Mouse (Mus musculus): Measurements from ENCODE around the gene Kcnj8. TPM values are rescaled to one million over a fixed set of nuclear protein-coding genes. Genes with fewer than 3 reads are reported as not detected.
"Not testable (repeated sequence)": the region's sequence is repeated elsewhere in the genome, so short reads cannot be mapped to it uniquely, and the experiment has no call there.

Gene Kcnj8
- polyA plus RNA-seq, 2 experiments from 2014 or later: 0.20 TPM; not detected in 1

DNA sequence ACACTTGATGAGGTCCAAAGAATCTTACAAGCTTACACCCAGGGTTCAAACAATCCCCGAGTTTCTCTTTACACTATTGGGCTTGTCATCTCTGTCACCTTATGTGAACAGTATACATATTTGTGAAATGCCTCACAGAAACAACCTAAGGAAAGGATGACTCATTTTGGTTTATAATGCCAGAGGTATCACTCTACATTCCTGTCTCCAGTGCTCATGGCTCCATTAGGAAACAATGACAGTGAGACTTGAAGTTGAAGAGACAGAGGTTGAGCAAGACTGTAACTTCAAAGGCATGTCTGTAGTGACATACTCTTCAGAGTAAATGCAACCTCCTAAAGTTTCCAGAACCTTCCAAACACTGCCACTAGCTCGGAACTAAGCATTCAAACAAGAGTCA is 23.0 kb downstream of the Kcnj8 start:
- ATAC-seq: no peak

GRCm38 (mm10) chr6:142545132-142545531 is 26.3 kb downstream of the Kcnj8 start:
- no peak for ATAC-seq

DNA sequence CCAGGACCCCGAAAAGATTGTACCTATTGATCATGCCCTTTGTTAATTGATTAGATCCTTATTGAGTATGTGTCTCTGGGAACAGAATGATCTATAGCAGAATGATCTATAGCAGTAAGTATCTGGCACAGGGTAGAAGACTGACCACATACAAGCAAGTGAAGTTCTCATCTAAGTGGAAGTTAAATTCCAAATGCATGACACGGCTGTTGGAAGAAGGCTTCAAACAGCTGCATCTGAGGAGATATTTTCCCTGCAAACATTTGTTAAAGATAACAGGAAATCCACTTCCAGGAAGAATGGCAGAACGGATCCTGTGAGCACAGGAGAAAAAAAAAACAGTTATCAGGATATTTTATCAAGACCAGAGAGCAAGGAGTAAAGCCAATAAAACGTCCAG is 27.8 kb downstream of the Kcnj8 start:
- ATAC-seq: no peak

DNA sequence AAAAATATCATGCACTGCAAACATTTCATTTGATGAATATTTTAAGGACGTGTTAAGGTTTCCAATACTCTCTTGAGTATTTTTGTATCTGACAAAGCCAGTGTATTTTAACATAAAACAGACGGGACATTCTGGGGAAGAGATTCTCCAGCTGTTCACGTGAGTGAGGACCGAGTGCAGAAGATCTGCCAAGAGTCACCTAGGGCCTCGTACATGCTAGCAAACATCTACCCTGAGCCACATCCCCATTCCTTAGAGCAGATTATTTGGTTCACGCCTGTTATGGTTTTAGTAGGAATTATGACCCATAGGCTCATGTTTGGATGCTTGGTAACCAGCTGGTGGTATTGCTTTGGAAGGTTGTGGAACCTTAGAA is 28.6 kb downstream of the Kcnj8 start:
- no peak for ATAC-seq

DNA sequence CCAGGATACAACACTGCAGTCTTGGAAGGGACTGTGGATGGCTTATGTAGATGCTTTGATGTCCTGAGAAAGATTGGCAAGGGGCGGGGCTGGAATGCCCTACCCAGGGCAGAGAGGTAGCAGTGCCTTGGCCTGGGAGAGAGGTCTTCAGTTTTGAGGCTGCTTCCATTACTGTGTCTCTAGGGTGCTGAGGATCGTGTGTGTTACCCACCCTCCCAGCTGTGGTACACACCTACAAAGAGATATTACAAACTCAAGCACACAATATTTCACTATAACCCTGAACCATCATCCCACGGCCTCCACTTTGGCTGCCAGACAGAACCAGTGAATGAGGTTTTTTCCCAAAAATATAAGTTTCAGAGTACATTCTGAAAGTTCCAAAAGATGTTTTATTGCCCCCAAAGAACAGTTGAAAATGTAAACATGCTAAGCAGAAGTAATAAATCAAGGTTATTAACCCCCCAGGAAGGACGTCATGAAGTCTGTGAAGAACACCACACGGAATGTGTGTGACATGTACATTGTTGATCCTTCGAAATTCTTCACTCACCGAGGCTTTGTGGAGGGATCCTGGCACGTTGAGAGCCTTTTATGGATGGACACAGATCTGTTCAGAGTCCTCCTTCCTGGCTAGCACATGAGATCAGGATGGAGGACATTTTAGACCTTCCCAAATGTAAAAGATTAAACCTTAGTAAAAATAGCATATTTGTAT is 29.2 kb downstream of the Kcnj8 start:
- ATAC-seq: no peak

DNA sequence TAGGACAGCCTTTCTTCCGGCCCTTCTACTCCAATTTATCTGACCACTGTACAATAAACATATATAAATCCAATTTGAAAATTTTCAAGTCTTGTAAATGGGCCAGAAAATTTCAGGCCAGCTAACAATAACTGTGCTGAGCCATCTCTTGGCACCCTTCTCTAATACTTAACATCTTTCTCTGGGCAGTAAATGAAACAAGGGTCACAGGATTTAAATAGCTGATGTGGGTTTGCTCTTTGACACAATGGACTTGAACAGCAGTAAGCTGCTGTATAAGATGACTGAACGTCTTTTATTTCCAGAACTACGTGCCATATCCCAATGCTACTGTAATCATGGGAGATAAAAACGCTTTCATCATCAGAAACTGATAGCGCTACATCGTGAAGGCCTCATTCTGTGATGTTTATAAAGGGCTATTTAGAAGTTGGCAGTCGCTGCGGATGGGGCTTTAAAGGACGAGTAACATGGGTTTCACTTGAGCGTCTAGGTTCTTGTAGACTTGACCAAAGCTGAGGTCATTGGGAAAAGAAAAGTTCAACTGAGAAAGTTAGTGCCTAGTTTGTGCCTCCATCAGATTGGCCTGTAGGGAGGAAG is 30.8 kb downstream of the Kcnj8 start:
- no peak for ATAC-seq

- ATAC-seq: no peak
Measured at GRCm38 (mm10) chr6:142540131-142540530, 31.3 kb downstream of the Kcnj8 start.

GRCm38 (mm10) chr6:142538503-142538902 is 32.9 kb downstream of the Kcnj8 start:
- peak; percentile 90 for ATAC-seq

- ATAC-seq: no peak
Measured at GRCm38 (mm10) chr6:142533412-142533811, 38.0 kb downstream of the Kcnj8 start.

DNA sequence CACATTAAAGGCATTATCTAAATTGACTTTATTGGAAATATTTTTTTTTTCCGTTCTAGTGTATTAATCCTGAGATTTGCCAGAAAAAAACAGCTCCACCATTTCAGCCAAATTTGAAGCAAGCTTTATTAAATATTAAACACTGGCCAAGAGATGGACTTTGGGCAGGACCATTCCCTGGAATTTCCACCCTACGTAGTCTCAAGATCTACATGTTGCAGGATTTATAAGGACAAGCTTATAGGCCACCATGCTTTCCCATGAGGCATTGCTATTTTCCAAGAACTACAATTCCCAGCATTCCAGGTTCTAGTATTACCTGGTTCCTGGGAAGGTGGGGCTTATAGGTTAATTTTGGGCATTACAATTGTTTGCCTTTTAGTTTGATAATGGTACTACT is 38.7 kb downstream of the Kcnj8 start:
- ATAC-seq: no peak

- no peak for ATAC-seq
Measured at GRCm38 (mm10) chr6:142532141-142532540, 39.3 kb downstream of the Kcnj8 start.

DNA sequence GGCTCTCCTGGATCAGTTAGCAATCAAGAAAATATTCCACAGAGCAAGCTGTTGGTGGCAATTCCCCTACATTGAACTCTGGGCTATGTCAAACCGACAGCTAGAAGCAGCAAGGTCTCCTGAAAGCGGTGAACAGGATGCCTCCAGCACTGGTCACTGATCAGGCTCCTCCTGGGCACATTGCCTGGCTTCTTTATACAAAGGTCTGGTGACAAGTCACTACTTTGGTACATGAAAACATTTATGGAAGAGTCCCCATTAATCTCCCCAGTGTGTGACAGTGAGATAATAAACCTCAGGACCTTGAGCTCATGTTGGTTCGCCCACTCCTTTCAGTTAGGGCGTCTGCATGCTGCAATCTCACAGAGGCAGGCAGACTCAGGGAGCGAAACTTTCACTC is 41.0 kb downstream of the Kcnj8 start:
- no peak for ATAC-seq

- ATAC-seq: no peak
Measured at GRCm38 (mm10) chr6:142529680-142530079, 41.7 kb downstream of the Kcnj8 start.

DNA sequence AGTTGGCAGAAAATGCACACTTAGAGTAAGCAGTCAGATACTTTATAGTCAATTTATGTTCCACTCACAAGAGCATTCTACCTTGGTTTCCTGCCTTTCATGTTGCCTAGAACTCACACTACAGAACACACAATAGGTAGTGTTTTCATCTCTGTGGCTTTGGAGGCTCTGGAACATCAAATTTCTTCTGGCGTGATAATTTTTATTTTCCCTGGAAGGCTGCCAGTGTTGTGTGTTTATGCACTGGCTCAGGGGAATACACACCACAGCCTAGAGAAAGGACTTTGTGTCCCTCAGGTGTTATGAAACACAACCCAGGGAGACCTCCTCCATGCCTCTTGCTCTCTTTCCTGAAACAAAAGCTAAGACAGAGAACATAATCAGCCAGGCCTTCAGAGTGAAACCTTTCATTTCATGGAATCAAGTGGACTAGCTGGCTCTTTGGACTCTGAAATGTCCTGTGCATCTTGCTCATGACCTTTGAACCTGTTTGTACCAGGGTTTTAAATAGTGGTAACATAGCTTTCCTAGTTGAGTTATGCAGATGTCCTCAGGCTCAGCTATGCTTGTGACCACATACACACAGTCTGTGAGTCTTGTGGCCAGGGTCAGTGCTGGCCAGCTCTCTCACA is 43.4 kb downstream of the Kcnj8 start:
- ATAC-seq: no peak

DNA sequence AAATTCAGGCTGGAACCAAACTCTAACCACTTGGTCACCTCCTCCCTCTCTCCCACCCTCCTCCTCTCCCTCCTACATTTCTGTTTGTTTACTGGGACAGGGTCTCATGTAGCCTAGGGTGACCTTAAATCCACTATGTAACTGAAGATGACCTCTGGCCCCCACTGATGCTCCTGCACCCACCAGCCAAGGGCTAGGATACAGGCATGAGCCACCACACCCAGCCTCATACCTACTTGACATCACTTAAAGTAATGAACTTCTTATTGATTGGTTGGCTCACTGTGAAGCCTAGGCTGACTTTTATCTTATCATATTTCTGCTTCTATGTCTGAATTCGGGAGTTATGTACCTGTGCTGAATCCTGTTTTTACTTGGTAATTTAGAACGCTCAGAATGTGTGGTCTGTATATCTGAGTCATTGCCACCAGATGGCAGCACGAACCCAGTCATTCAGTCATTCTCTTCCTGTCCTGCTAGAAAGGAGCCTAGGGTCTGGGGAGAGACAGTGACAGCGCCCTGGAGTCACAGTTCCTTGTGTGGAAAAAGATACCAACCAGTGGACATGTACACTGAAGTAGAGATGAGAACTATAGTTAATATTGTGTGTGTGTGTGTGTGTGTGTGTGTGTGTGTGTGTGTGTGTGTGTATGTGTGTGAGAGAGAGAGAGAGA is 46.6 kb downstream of the Kcnj8 start:
- ATAC-seq: peak; percentile 90

DNA sequence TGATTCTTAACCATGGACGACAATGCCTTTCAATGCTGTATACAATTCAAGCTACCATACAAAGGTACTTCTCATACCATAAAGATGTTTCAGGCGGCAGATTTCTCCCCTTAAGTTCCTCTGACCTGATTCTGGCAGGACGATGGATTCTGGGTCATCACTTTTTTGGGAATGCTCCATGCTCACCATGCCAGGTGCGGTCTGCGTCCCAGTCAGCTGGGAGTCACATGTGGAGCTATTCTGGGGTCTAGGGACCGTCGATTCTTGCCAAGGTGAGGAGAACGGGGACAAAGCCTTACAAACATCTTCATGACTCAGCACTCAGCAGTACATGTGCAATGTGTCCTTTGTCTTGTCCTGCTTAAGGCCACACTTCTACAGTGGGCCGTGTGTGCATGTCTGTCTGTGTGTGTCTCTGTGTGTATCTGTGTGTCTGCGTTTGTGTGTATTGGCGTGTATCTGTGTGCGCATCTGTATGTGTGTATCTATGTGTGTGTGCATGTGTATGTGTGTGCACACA is 49.8 kb downstream of the Kcnj8 start:
- ATAC-seq: no peak

GRCm38 (mm10) chr6:142519110-142519509 is 52.3 kb downstream of the Kcnj8 start:
- peak; percentile 72 for ATAC-seq

- ATAC-seq: not testable (repeated sequence)
Measured at GRCm38 (mm10) chr6:142515379-142515778, 56.0 kb downstream of the Kcnj8 start.

- ATAC-seq: no peak
Measured at GRCm38 (mm10) chr6:142514912-142515311, 56.5 kb downstream of the Kcnj8 start.

All from activated CD4-positive, CD25-positive, alpha-beta regulatory T cell, adult 4 months (primary cell).